Mouse (Mus musculus) stomach, embryonic 16.5 days (tissue): ENCODE measurements around the gene Slc25a30. TPM values are rescaled to one million over a fixed set of nuclear protein-coding genes. Genes with fewer than 3 reads are reported as not detected.
"Not testable (repeated sequence)": the region's sequence is repeated elsewhere in the genome, so short reads cannot be mapped to it uniquely, and the experiment has no call there.

Source experiments
- ATAC-seq: fragments of 200-750 bp; cut with Nextera tagmentation; 2 replicates; pipeline ENCODE4 v1.8.0; 2017; ENCODE audit warnings: moderate number of reproducible peaks, moderate TSS enrichment; ENCODE audit not compliant: insufficient read depth, low FRiP score
- H3K27ac ChIP-seq: fragments of 300-500 bp; sonication (generic); 2 replicates; pipeline ENCODE4 v1.5.1; 2014; ENCODE audit warnings: low read length
- H3K27me3 ChIP-seq: fragments of 300-500 bp; sonication (generic); 2 replicates; pipeline ENCODE4 v1.6.1; 2014; ENCODE audit warnings: low read length, control low read depth, mixed read lengths; ENCODE audit not compliant: control insufficient read depth, insufficient read depth
- H3K36me3 ChIP-seq: fragments of 300-500 bp; sonication (generic); 2 replicates; pipeline ENCODE4 v1.6.1; 2014; ENCODE audit warnings: low read length; ENCODE audit not compliant: control insufficient read depth, insufficient read depth
- H3K4me1 ChIP-seq: fragments of 300-500 bp; sonication (generic); 2 replicates; pipeline ENCODE4 v1.6.1; 2014; ENCODE audit warnings: low read length, control low read depth, mixed read lengths; ENCODE audit not compliant: control insufficient read depth, insufficient read depth
- H3K4me2 ChIP-seq: fragments of 300-500 bp; sonication (generic); 2 replicates; pipeline ENCODE4 v1.6.1; 2014; ENCODE audit warnings: low read depth, low read length, mixed read lengths
- H3K4me3 ChIP-seq: fragments of 300-500 bp; sonication (generic); replicated peaks from 2 replicates; pipeline ENCODE4 v1.5.1; 2014; ENCODE audit warnings: mild to moderate bottlenecking, low read length
- H3K9ac ChIP-seq: fragments of 300-500 bp; sonication (generic); 2 replicates; pipeline ENCODE4 v1.6.1; 2014; ENCODE audit warnings: low read length
- H3K9me3 ChIP-seq: fragments of 300-500 bp; sonication (generic); replicated peaks from 2 replicates; pipeline ENCODE4 v1.6.1; 2016; ENCODE audit warnings: low read length, control low read depth; ENCODE audit not compliant: control insufficient read depth
- WGBS: fragments of 180-500 bp; shearing (Covaris S2); extraction: QIAGEN DNeasy Blood & Tissue Kit; methylation state at CpG from one replicate; pipeline ENCODE4 v1.1.7; 2014; 5-methylcytosine and 5-hydroxymethylcytosine counted together
- polyA plus RNA-seq: library from polyadenylated mRNA; unstranded; fragments of >200 nt; fragmentation: Nextera tagmentation; extraction: Ambion mirVana; gene quantifications from 2 replicates; pipeline ENCODE4 v1.2.1, GENCODE M21; 2015

The Slc25a30 gene
- polyA plus RNA-seq, 1 experiment from 2014 or later = 2.2 TPM

- ATAC-seq = no peak
- no peak overlapping the region for H3K4me3 ChIP-seq
- H3K27me3 ChIP-seq = no peaks in the 10 kb centered on the region
- no peak overlapping the region for H3K4me2 ChIP-seq
- no peaks in the 10 kb centered on the region for H3K36me3 ChIP-seq
- no peak overlapping the region for H3K27ac ChIP-seq
- no peaks in the 10 kb centered on the region for H3K9me3 ChIP-seq
- WGBS = 82% methylated on average over 4 of the region's 4 CpGs
- no peak overlapping the region for H3K9ac ChIP-seq
- H3K4me1 ChIP-seq = no peaks in the 10 kb centered on the region
Measured at GRCm38 (mm10) chr14:75779913-75780312, 6.9 kb downstream of the Slc25a30 start.

- H3K27ac ChIP-seq = no peak overlapping the region
- H3K27me3 ChIP-seq = no peaks in the 10 kb centered on the region
- H3K4me2 ChIP-seq = no peak overlapping the region
- 93% methylated on average over 8 of the region's 8 CpGs for WGBS
- H3K9me3 ChIP-seq = no peaks in the 10 kb centered on the region
- no peak for ATAC-seq
- H3K9ac ChIP-seq = no peak overlapping the region
- no peaks in the 10 kb centered on the region for H3K36me3 ChIP-seq
- H3K4me1 ChIP-seq = no peaks in the 10 kb centered on the region
- no peak overlapping the region for H3K4me3 ChIP-seq
Measured at GRCm38 (mm10) chr14:75776637-75777036, 10.2 kb downstream of the Slc25a30 start.

- Histone ChIP-seq H3K4me2 (no peak overlapping the region), H3K9me3 (no peaks in the 10 kb centered on the region), H3K27me3 (no peaks in the 10 kb centered on the region), H3K4me1 (no peaks in the 10 kb centered on the region), H3K9ac (no peak overlapping the region), H3K27ac (no peak overlapping the region), H3K4me3 (no peak overlapping the region), H3K36me3 (no peaks in the 10 kb centered on the region)
- ATAC-seq = no peak
- 81% methylated on average over 8 of the region's 8 CpGs for WGBS
Measured at GRCm38 (mm10) chr14:75773431-75773830, 13.4 kb downstream of the Slc25a30 start.

- not testable (repeated sequence) for H3K9ac ChIP-seq, H3K36me3 ChIP-seq, H3K4me2 ChIP-seq, H3K4me1 ChIP-seq, H3K27me3 ChIP-seq, H3K4me3 ChIP-seq, H3K27ac ChIP-seq, ATAC-seq, H3K9me3 ChIP-seq
- WGBS = 82% methylated on average over 3 of the region's 3 CpGs
Measured at GRCm38 (mm10) chr14:75772407-75772806, 14.4 kb downstream of the Slc25a30 start.

GRCm38 (mm10) chr14:75771101-75771501 lies 15.7 kb downstream of the Slc25a30 start:
- Histone ChIP-seq H3K9me3 (no peaks in the 10 kb centered on the region), H3K27me3 (no peaks in the 10 kb centered on the region), H3K4me1 (no peaks in the 10 kb centered on the region), H3K36me3 (no peaks in the 10 kb centered on the region), H3K27ac (no peak overlapping the region), H3K4me3 (no peak overlapping the region), H3K4me2 (no peak overlapping the region), H3K9ac (no peak overlapping the region)
- no peak for ATAC-seq
- 71% methylated on average over 8 of the region's 8 CpGs for WGBS

GRCm38 (mm10) chr14:75769334-75769733 lies 17.5 kb downstream of the Slc25a30 start:
- H3K27ac ChIP-seq = no peak overlapping the region
- no peaks in the 10 kb centered on the region for H3K4me1 ChIP-seq
- no peak overlapping the region for H3K4me2 ChIP-seq
- WGBS = 89% methylated on average over 9 of the region's 9 CpGs
- no peak overlapping the region for H3K9ac ChIP-seq
- ATAC-seq = no peak
- H3K9me3 ChIP-seq = no peaks in the 10 kb centered on the region
- no peak overlapping the region for H3K4me3 ChIP-seq
- no peaks in the 10 kb centered on the region for H3K27me3 ChIP-seq
- no peaks in the 10 kb centered on the region for H3K36me3 ChIP-seq

- ATAC-seq = no peak
- no peak overlapping the region for H3K9ac ChIP-seq
- WGBS = 7% methylated on average over 1 of the region's 1 CpGs
- H3K9me3 ChIP-seq = no peaks in the 10 kb centered on the region
- H3K4me2 ChIP-seq = no peak overlapping the region
- no peaks in the 10 kb centered on the region for H3K27me3 ChIP-seq
- no peaks in the 10 kb centered on the region for H3K36me3 ChIP-seq
- H3K4me3 ChIP-seq = no peak overlapping the region
- no peak overlapping the region for H3K27ac ChIP-seq
- H3K4me1 ChIP-seq = no peaks in the 10 kb centered on the region
Measured at GRCm38 (mm10) chr14:75768275-75768608, 18.6 kb downstream of the Slc25a30 start.

GRCm38 (mm10) chr14:75767492-75768274 lies 19.2 kb downstream of the Slc25a30 start:
- Histone ChIP-seq H3K27me3 (no peaks in the 10 kb centered on the region), H3K36me3 (no peaks in the 10 kb centered on the region), H3K27ac (no peak overlapping the region), H3K4me2 (peak overlapping the region; percentile 28; the same call in 1 of the 2 replicates), H3K9me3 (no peaks in the 10 kb centered on the region), H3K4me3 (no peak overlapping the region; the same call in 1 of the 2 replicates), H3K9ac (no peak overlapping the region), H3K4me1 (no peaks in the 10 kb centered on the region)
- WGBS = 50% methylated on average over 17 of the region's 17 CpGs
- peak; percentile 87; the same call in 1 of the 2 replicates for ATAC-seq

GRCm38 (mm10) chr14:75761028-75761805 lies 25.6 kb downstream of the Slc25a30 start:
- Histone ChIP-seq H3K4me1 (no peaks in the 10 kb centered on the region), H3K36me3 (no peaks in the 10 kb centered on the region), H3K27me3 (no peaks in the 10 kb centered on the region), H3K27ac (no peak overlapping the region), H3K9ac (no peak overlapping the region), H3K4me2 (no peak overlapping the region), H3K9me3 (no peaks in the 10 kb centered on the region), H3K4me3 (no peak overlapping the region)
- ATAC-seq = no peak
- 58% methylated on average over 10 of the region's 10 CpGs for WGBS
